Mouse (Mus musculus) liver, postnatal 0 days (tissue): ENCODE results near the gene Fam184b.

Experiments
- CTCF ChIP-seq: sonication (generic); IDR thresholded peaks from 2 replicates; pipeline ENCODE4 v1.5.1; 2016; ENCODE audit warnings: antibody characterized with exemption, low read depth
- EP300 ChIP-seq: IDR thresholded peaks from 2 replicates; pipeline ENCODE4 v1.6.1; 2016; ENCODE audit warnings: antibody characterized with exemption, low read depth, mild to moderate bottlenecking

- TF ChIP-seq CTCF: no peak
- no peak for TF ChIP-seq EP300
Observed at GRCm38 (mm10) chr5:45496042-45496441, 143.4 kb downstream of the Fam184b start.
